11 mouse cellular contexts compared by ENCODE assay signal in the genomic region with DNA sequence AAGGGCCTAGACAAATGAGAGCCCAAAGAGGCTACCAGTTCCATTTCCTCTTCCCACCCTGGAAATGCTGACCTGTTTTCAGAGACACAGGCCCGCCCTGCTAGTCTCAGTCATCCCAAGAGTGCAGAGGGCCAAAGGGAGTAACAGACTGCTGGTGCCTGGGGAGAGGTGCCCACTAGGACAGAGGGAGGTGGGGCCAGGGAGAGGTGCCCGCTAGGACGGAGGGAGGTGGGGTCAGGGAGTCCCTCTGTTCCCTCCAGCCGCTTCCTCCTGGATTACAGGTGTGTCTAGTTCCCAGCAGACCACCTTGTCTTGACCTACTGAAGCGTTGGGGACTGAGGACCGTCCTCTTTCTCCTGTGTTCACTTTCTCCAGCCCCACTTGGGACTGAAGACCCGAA. TPM values are rescaled to one million over a fixed set of nuclear protein-coding genes. Genes with fewer than 3 reads are reported as not detected.
DNase-seq lines count a peak whose midpoint lies in the region; ATAC-seq and TF ChIP-seq lines count a peak whose summit lies in the region.
"Had no signal": no experiment of that assay in that cellular context is flagged by ENCODE, and none has a peak within 500 bp of the region (broad histone marks: within the 10 kb centered on the region; RNA-seq: fewer than 3 reads in every experiment).

No protein-coding gene starts in this region.

- 41% methylated on average over 7 of the region's 7 CpGs for WGBS in heart, embryonic 10.5 days
- 31% methylated on average over 7 of the region's 7 CpGs for WGBS in stomach, embryonic 15.5 days
- WGBS in stomach, postnatal 0 days = 41% methylated on average over 7 of the region's 7 CpGs
- WGBS in hindbrain, embryonic 13.5 days = 52% methylated on average over 7 of the region's 7 CpGs
- WGBS in neural tube, embryonic 14.5 days = 48% methylated on average over 7 of the region's 7 CpGs

- no peak for TF ChIP-seq CTCF in stomach, postnatal 0 days (IDR thresholded peaks at IDR 0.05; ENCODE audit: low read depth)

- DNase-seq in heart, embryonic 10.5 days (ENCODE audit: low spot score) = no peak
- no peak for DNase-seq in heart, postnatal 4 days
- DNase-seq in stomach, postnatal 0 days (ENCODE audit: low spot score) = no peak
- no peak for DNase-seq in spleen, postnatal 10 days (ENCODE audit: low spot score in 2 of 2)
- DNase-seq in spleen, adult 12 weeks (ENCODE audit: low spot score) = no peak
- DNase-seq: cerebellum, postnatal 10 days; gastrocnemius, postnatal 25 days had no signal

- peak overlapping the region; percentile 59; the same call in 1 of the 2 replicates for H3K4me3 ChIP-seq in heart, embryonic 10.5 days
- no peak overlapping the region for H3K4me3 ChIP-seq in stomach, embryonic 15.5 days (replicated peaks)
- H3K4me3 ChIP-seq in stomach, postnatal 0 days (ENCODE audit: low read depth, low read length) = no peak overlapping the region
- H3K4me3 ChIP-seq in hindbrain, embryonic 13.5 days = no peak overlapping the region
- no peak overlapping the region for H3K4me3 ChIP-seq in neural tube, embryonic 14.5 days (ENCODE audit: low read depth, low read length)

- H3K27ac ChIP-seq in heart, embryonic 10.5 days = peak overlapping the region; percentile 66
- H3K27ac ChIP-seq in stomach, embryonic 15.5 days = 0 out of 2 replicates have a peak overlapping the region, but pooled peaks have one; percentile 18
- H3K27ac ChIP-seq in stomach, postnatal 0 days (replicated peaks) = no peak overlapping the region
- peak overlapping the region; percentile 62; the same call in 1 of the 2 replicates for H3K27ac ChIP-seq in hindbrain, embryonic 13.5 days
- 0 out of 2 replicates have a peak overlapping the region, but pooled peaks have one; percentile 34 for H3K27ac ChIP-seq in neural tube, embryonic 14.5 days (ENCODE audit: low read depth, low read length)

- ATAC-seq in stomach, embryonic 15.5 days (ENCODE audit: insufficient read depth, low FRiP score, low read depth) = no peak
- no peak for ATAC-seq in stomach, postnatal 0 days (ENCODE audit: low FRiP score, low TSS enrichment)
- ATAC-seq in hindbrain, embryonic 13.5 days (ENCODE audit: low FRiP score) = no peak
- ATAC-seq in neural tube, embryonic 14.5 days (ENCODE audit: low read depth) = no peak

- no peak for TF ChIP-seq EP300 in stomach, postnatal 0 days (optimal IDR thresholded peaks at IDR 0.05)

- peaks cover 54% of the 10 kb centered on the region for H3K36me3 ChIP-seq in heart, embryonic 10.5 days
- peaks cover 20% of the 10 kb centered on the region; the same call in 1 of the 2 replicates for H3K36me3 ChIP-seq in stomach, embryonic 15.5 days
- H3K36me3 ChIP-seq in stomach, postnatal 0 days (ENCODE audit: control insufficient read depth, insufficient read depth, low read length) = peaks cover 18% of the 10 kb centered on the region
- H3K36me3 ChIP-seq in hindbrain, embryonic 13.5 days = peaks cover 54% of the 10 kb centered on the region
- H3K36me3 ChIP-seq in neural tube, embryonic 14.5 days (ENCODE audit: control insufficient read depth, insufficient read depth, low read length) = peaks cover 34% of the 10 kb centered on the region

- H3K27me3 ChIP-seq in heart, embryonic 10.5 days (ENCODE audit: insufficient read depth, poor library complexity, severe bottlenecking) = no peaks in the 10 kb centered on the region
- no peaks in the 10 kb centered on the region for H3K27me3 ChIP-seq in stomach, embryonic 15.5 days (replicated peaks)
- H3K27me3 ChIP-seq in stomach, postnatal 0 days (ENCODE audit: control insufficient read depth, insufficient read depth, low read length) = no peaks in the 10 kb centered on the region
- H3K27me3 ChIP-seq in hindbrain, embryonic 13.5 days = no peaks in the 10 kb centered on the region
- no peaks in the 10 kb centered on the region for H3K27me3 ChIP-seq in neural tube, embryonic 14.5 days (ENCODE audit: control insufficient read depth, insufficient read depth, low read length)

- no peaks in the 10 kb centered on the region for H3K9me3 ChIP-seq in heart, embryonic 10.5 days
- H3K9me3 ChIP-seq in stomach, embryonic 15.5 days = no peaks in the 10 kb centered on the region
- H3K9me3 ChIP-seq in stomach, postnatal 0 days (ENCODE audit: control insufficient read depth, low read length) = no peaks in the 10 kb centered on the region
- H3K9me3 ChIP-seq in hindbrain, embryonic 13.5 days = no peaks in the 10 kb centered on the region
- no peaks in the 10 kb centered on the region for H3K9me3 ChIP-seq in neural tube, embryonic 14.5 days (ENCODE audit: control insufficient read depth, low read length)

- H3K9ac ChIP-seq in stomach, embryonic 15.5 days = no peak overlapping the region
- no peak overlapping the region for H3K9ac ChIP-seq in stomach, postnatal 0 days (ENCODE audit: low read length)
- peak overlapping the region; percentile 14; the same call in 1 of the 2 replicates for H3K9ac ChIP-seq in hindbrain, embryonic 13.5 days
- 0 out of 2 replicates have a peak overlapping the region, but pooled peaks have one; percentile 8 for H3K9ac ChIP-seq in neural tube, embryonic 14.5 days (replicated peaks; ENCODE audit: low read depth, low read length)

- H3K4me2 ChIP-seq in stomach, embryonic 15.5 days = no peak overlapping the region
- no peak overlapping the region for H3K4me2 ChIP-seq in stomach, postnatal 0 days (replicated peaks; ENCODE audit: low read depth)
- peak overlapping the region; percentile 87; the same call in 1 of the 2 replicates for H3K4me2 ChIP-seq in hindbrain, embryonic 13.5 days
- peak overlapping the region; percentile 85; the same call in 1 of the 2 replicates for H3K4me2 ChIP-seq in neural tube, embryonic 14.5 days (ENCODE audit: low read depth, low read length)

- H3K4me1 ChIP-seq in heart, embryonic 10.5 days = peaks cover 48% of the 10 kb centered on the region
- peaks cover 23% of the 10 kb centered on the region; the same call in 1 of the 2 replicates for H3K4me1 ChIP-seq in stomach, embryonic 15.5 days
- no peaks in the 10 kb centered on the region; the same call in 1 of the 2 replicates for H3K4me1 ChIP-seq in stomach, postnatal 0 days (replicated peaks; ENCODE audit: control insufficient read depth, insufficient read depth)
- peaks cover 35% of the 10 kb centered on the region for H3K4me1 ChIP-seq in hindbrain, embryonic 13.5 days (replicated peaks)
- H3K4me1 ChIP-seq in neural tube, embryonic 14.5 days (ENCODE audit: control insufficient read depth, insufficient read depth, low read length) = peaks cover 10% of the 10 kb centered on the region; the same call in 1 of the 2 replicates

RNA-seq across cellular contexts. Expression of gene Cisd3, which starts 0.9 kb away (rescaled TPM):
- polyA plus RNA-seq in heart, embryonic 10.5 days (2016; fragmentation: Nextera tagmentation; extraction: Ambion mirVana) = 49.8 and 52.8 TPM in 2 replicates
- 10 to 100 TPM; 96.7 to 98.0 TPM for total RNA-seq in heart, postnatal 4 days (2021)
- polyA plus RNA-seq in stomach, embryonic 15.5 days (2015; fragmentation: Nextera tagmentation; extraction: Ambion mirVana) = 37.2 and 40.7 TPM in 2 replicates
- polyA plus RNA-seq in stomach, postnatal 0 days (2015; fragmentation: Nextera tagmentation; extraction: Ambion mirVana) = 44.2 TPM in 2 replicates
- 23.8 and 25.6 TPM in 2 replicates for polyA plus RNA-seq in hindbrain, embryonic 13.5 days (2015; fragmentation: Nextera tagmentation; extraction: Ambion mirVana)
- polyA plus RNA-seq in neural tube, embryonic 14.5 days (2014; fragmentation: Nextera tagmentation; extraction: Ambion mirVana) = 28.3 and 38.1 TPM in 2 replicates

RNA-seq across cellular contexts. Expression of gene Pcgf2, which starts 15.5 kb away (rescaled TPM):
- polyA plus RNA-seq in heart, embryonic 10.5 days (2016; fragmentation: Nextera tagmentation; extraction: Ambion mirVana) = 9.7 and 13.5 TPM in 2 replicates
- 10 to 100 TPM; 31.3 to 31.8 TPM for total RNA-seq in heart, postnatal 4 days (2021)
- polyA plus RNA-seq in stomach, embryonic 15.5 days (2015; fragmentation: Nextera tagmentation; extraction: Ambion mirVana) = 12.1 and 13.6 TPM in 2 replicates
- 5.9 and 6.6 TPM in 2 replicates for polyA plus RNA-seq in stomach, postnatal 0 days (2015; fragmentation: Nextera tagmentation; extraction: Ambion mirVana)
- polyA plus RNA-seq in hindbrain, embryonic 13.5 days (2015; fragmentation: Nextera tagmentation; extraction: Ambion mirVana) = 26.2 and 26.3 TPM in 2 replicates
- polyA plus RNA-seq in neural tube, embryonic 14.5 days (2014; fragmentation: Nextera tagmentation; extraction: Ambion mirVana) = 24.7 and 25.8 TPM in 2 replicates

RNA-seq across cellular contexts. Expression of gene Psmb3, which starts 18.4 kb away (rescaled TPM):
- polyA plus RNA-seq in heart, embryonic 10.5 days (2016; fragmentation: Nextera tagmentation; extraction: Ambion mirVana) = 517 and 557 TPM in 2 replicates
- 100 to 1,000 TPM; 186 to 196 TPM for total RNA-seq in heart, postnatal 4 days (2021)
- 396 and 424 TPM in 2 replicates for polyA plus RNA-seq in stomach, embryonic 15.5 days (2015; fragmentation: Nextera tagmentation; extraction: Ambion mirVana)
- polyA plus RNA-seq in stomach, postnatal 0 days (2015; fragmentation: Nextera tagmentation; extraction: Ambion mirVana) = 405 and 438 TPM in 2 replicates
- 476 and 483 TPM in 2 replicates for polyA plus RNA-seq in hindbrain, embryonic 13.5 days (2015; fragmentation: Nextera tagmentation; extraction: Ambion mirVana)
- polyA plus RNA-seq in neural tube, embryonic 14.5 days (2014; fragmentation: Nextera tagmentation; extraction: Ambion mirVana) = 441 and 465 TPM in 2 replicates

RNA-seq across cellular contexts. Expression of gene Mllt6, which starts 21.6 kb away (rescaled TPM):
- 1.7 and 2.2 TPM in 2 replicates for polyA plus RNA-seq in heart, embryonic 10.5 days (2016; fragmentation: Nextera tagmentation; extraction: Ambion mirVana)
- 10 to 100 TPM; 50.2 to 51.1 TPM for total RNA-seq in heart, postnatal 4 days (2021)
- polyA plus RNA-seq in stomach, embryonic 15.5 days (2015; fragmentation: Nextera tagmentation; extraction: Ambion mirVana) = 2.2 TPM in 2 replicates
- 1.1 TPM in 2 replicates for polyA plus RNA-seq in stomach, postnatal 0 days (2015; fragmentation: Nextera tagmentation; extraction: Ambion mirVana)
- polyA plus RNA-seq in hindbrain, embryonic 13.5 days (2015; fragmentation: Nextera tagmentation; extraction: Ambion mirVana) = 3.4 and 4.1 TPM in 2 replicates
- polyA plus RNA-seq in neural tube, embryonic 14.5 days (2014; fragmentation: Nextera tagmentation; extraction: Ambion mirVana) = 4.7 and 5.1 TPM in 2 replicates

RNA-seq across cellular contexts. Expression of gene Epop, which starts 55.3 kb away (rescaled TPM):
- polyA plus RNA-seq in heart, embryonic 10.5 days (2016; fragmentation: Nextera tagmentation; extraction: Ambion mirVana) = 1.9 and 8.5 TPM in 2 replicates
- total RNA-seq in heart, postnatal 4 days (2021) = 1 to 10 TPM; 1.4 TPM
- 3.7 and 3.9 TPM in 2 replicates for polyA plus RNA-seq in stomach, embryonic 15.5 days (2015; fragmentation: Nextera tagmentation; extraction: Ambion mirVana)
- polyA plus RNA-seq in stomach, postnatal 0 days (2015; fragmentation: Nextera tagmentation; extraction: Ambion mirVana) = 9.7 and 10.8 TPM in 2 replicates
- polyA plus RNA-seq in hindbrain, embryonic 13.5 days (2015; fragmentation: Nextera tagmentation; extraction: Ambion mirVana) = 2.3 and 3.0 TPM in 2 replicates
- polyA plus RNA-seq in neural tube, embryonic 14.5 days (2014; fragmentation: Nextera tagmentation; extraction: Ambion mirVana) = 1.5 and 2.4 TPM in 2 replicates
- total RNA-seq: MEL had no signal

Comparison
In these comparisons a context has a peak if more than half of its experiments do, and no peak if none do; other contexts are left out.
1. H3K4me2 ChIP-seq: peak in hindbrain, embryonic 13.5 days (single experiment) and neural tube, embryonic 14.5 days (single experiment); none in stomach, embryonic 15.5 days (single experiment) and stomach, postnatal 0 days (single experiment).
2. H3K9ac ChIP-seq: peak in hindbrain, embryonic 13.5 days (single experiment) and neural tube, embryonic 14.5 days (single experiment); none in stomach, embryonic 15.5 days (single experiment) and stomach, postnatal 0 days (single experiment).